Mouse (Mus musculus) olfactory bulb, adult 2 months (tissue): ENCODE data around the gene Pigp.

Experiments used
- CTCF ChIP-seq: fragments of 200-500 bp; IDR thresholded peaks from 2 replicates; pipeline ENCODE4 v1.5.1; 2012; ENCODE audit warnings: low read depth, mild to moderate bottlenecking, low read length, moderate library complexity; ENCODE audit not compliant: insufficient read depth
- POLR2A ChIP-seq: fragments of 200-500 bp; IDR thresholded peaks from 2 replicates; pipeline ENCODE4 v1.6.1; 2012; ENCODE audit warnings: mild to moderate bottlenecking, low read depth, low read length, moderate library complexity; ENCODE audit not compliant: insufficient read depth

DNA sequence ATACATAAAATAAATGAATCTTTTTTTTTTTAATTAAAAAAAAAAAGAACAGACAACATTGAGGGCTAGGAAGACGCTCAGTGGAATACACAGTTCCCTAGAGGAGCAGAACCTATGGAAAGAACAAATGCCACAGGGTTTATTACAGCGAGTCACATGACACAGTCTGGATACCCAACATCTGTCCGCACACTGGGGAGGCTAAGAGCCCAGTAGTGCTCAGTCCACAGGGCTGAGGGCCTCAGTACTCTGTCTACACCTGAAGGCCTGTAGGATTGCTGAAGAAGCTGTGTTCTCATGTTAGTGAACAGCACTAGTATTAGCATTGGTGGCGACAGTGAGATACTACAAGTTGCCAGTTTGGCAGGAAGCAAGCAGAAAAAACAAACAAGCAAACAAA is 41.1 kb upstream of the Pigp start:
- TF ChIP-seq CTCF (no peak), POLR2A (no peak)
